Comparison of ENCODE assay signal across 9 mouse cellular contexts in the genomic region with DNA sequence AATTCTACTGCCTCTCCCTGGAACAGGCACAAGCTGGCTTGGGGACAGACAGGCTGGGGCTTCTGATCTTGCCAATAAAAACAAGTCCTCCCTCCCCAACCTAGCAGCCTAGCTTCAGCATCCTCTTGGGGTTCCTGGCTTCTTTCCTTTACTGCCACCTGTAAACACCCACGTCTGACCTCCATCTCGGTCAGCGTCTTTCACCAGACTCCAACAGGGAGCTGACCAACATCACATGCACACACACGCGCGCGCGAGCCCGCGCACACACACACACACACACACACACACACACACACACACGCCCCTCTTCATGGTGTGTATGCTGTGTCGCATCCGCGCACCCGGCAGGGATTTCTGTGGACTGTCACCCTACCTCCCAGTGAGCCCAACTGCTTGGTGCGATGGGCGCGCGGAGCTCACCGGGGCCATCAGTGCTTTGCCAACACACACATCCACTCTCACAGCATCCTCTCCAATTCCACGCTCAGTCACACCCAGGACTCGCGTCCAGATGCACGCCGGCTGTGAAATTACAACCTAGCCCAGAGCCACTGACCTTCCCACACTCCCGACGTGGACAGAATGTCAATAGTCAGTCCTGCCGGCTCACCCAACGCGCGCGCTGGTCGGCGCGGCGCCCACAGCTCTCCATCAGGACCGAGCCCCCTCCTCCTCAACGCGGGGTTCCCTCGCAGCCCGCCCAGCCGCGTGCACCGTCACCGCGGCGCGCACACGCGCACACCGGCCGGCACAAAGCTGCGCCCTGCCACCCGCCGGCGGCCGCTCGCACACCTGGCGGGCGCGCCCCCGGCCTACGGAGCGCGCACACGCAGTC. TPM values are rescaled to one million over a fixed set of nuclear protein-coding genes. Genes with fewer than 3 reads are reported as not detected.
A peak's percentile ranks its signal among the peaks of the same experiment; 100 is the strongest.
DNase-seq lines count a peak whose midpoint lies in the region; ATAC-seq and TF ChIP-seq lines count a peak whose summit lies in the region.
"Had no signal": no experiment of that assay in that cellular context is flagged by ENCODE, and none has a peak within 500 bp of the region (broad histone marks: within the 10 kb centered on the region; RNA-seq: fewer than 3 reads in every experiment).

No protein-coding gene starts in this region.

- H3K27me3 ChIP-seq in heart, postnatal 0 days (ENCODE audit: control insufficient read depth, insufficient read depth, low read length), result peaks cover 58% of the 10 kb centered on the region
- peaks cover 6% of the 10 kb centered on the region; the same call in 1 of the 2 replicates for H3K27me3 ChIP-seq in hindbrain, embryonic 15.5 days
- H3K27me3 ChIP-seq in midbrain, embryonic 10.5 days (ENCODE audit: low read depth, poor library complexity, severe bottlenecking), result peaks cover 70% of the 10 kb centered on the region
- peaks cover 11% of the 10 kb centered on the region for H3K27me3 ChIP-seq in stomach, postnatal 0 days (ENCODE audit: control insufficient read depth, insufficient read depth, low read length)

- H3K4me2 ChIP-seq in heart, postnatal 0 days (ENCODE audit: low read depth, low read length), result peak overlapping the region; percentile 47
- H3K4me2 ChIP-seq in hindbrain, embryonic 15.5 days, result peak overlapping the region; percentile 66
- peak overlapping the region; percentile 49 for H3K4me2 ChIP-seq in stomach, postnatal 0 days (replicated peaks; ENCODE audit: low read depth)

- no peak for TF ChIP-seq CTCF in heart, postnatal 0 days (IDR thresholded peaks at IDR 0.05; ENCODE audit: low read depth)
- TF ChIP-seq CTCF in stomach, postnatal 0 days (IDR thresholded peaks at IDR 0.05; ENCODE audit: low read depth), result no peak

- ATAC-seq in heart, postnatal 0 days (ENCODE audit: insufficient read depth, low read depth), result no peak
- ATAC-seq in hindbrain, embryonic 15.5 days (ENCODE audit: low FRiP score, low read depth), result peak; percentile 91
- peak; percentile 17; the same call in 1 of the 2 replicates for ATAC-seq in stomach, postnatal 0 days (ENCODE audit: low FRiP score, low TSS enrichment)

- H3K9me3 ChIP-seq in heart, postnatal 0 days (replicated peaks; ENCODE audit: control insufficient read depth, low read length), result no peaks in the 10 kb centered on the region
- no peaks in the 10 kb centered on the region for H3K9me3 ChIP-seq in hindbrain, embryonic 15.5 days
- no peaks in the 10 kb centered on the region for H3K9me3 ChIP-seq in midbrain, embryonic 10.5 days (replicated peaks)
- H3K9me3 ChIP-seq in stomach, postnatal 0 days (ENCODE audit: control insufficient read depth, low read length), result no peaks in the 10 kb centered on the region

- peak overlapping the region; percentile 34 for H3K4me3 ChIP-seq in heart, postnatal 0 days (ENCODE audit: low read depth, low read length)
- peak overlapping the region; percentile 57 for H3K4me3 ChIP-seq in hindbrain, embryonic 15.5 days
- H3K4me3 ChIP-seq in midbrain, embryonic 10.5 days, result peak overlapping the region; percentile 58
- peak overlapping the region; percentile 27; the same call in 1 of the 2 replicates for H3K4me3 ChIP-seq in stomach, postnatal 0 days (ENCODE audit: low read depth, low read length)

- no peak overlapping the region for H3K27ac ChIP-seq in heart, postnatal 0 days (ENCODE audit: low read depth)
- H3K27ac ChIP-seq in hindbrain, embryonic 15.5 days (replicated peaks), result peak overlapping the region; percentile 88
- H3K27ac ChIP-seq in midbrain, embryonic 10.5 days (replicated peaks), result peak overlapping the region; percentile 5
- H3K27ac ChIP-seq in stomach, postnatal 0 days (replicated peaks), result no peak overlapping the region

- H3K9ac ChIP-seq in heart, postnatal 0 days (replicated peaks; ENCODE audit: low read depth, low read length), result no peak overlapping the region
- H3K9ac ChIP-seq in hindbrain, embryonic 15.5 days, result peak overlapping the region; percentile 61
- no peak overlapping the region for H3K9ac ChIP-seq in stomach, postnatal 0 days (ENCODE audit: low read length)

- no peaks in the 10 kb centered on the region for H3K36me3 ChIP-seq in heart, postnatal 0 days (replicated peaks; ENCODE audit: control insufficient read depth, insufficient read depth, low read length)
- H3K36me3 ChIP-seq in hindbrain, embryonic 15.5 days, result no peaks in the 10 kb centered on the region
- H3K36me3 ChIP-seq in midbrain, embryonic 10.5 days, result no peaks in the 10 kb centered on the region
- no peaks in the 10 kb centered on the region for H3K36me3 ChIP-seq in stomach, postnatal 0 days (ENCODE audit: control insufficient read depth, insufficient read depth, low read length)

- WGBS in heart, postnatal 0 days, result 6% methylated on average over 65 of the region's 66 CpGs
- WGBS in hindbrain, embryonic 15.5 days, result 1% methylated on average over 66 of the region's 66 CpGs
- 3% methylated on average over 66 of the region's 66 CpGs for WGBS in midbrain, embryonic 10.5 days
- 4% methylated on average over 66 of the region's 66 CpGs for WGBS in stomach, postnatal 0 days

- no peak for DNase-seq in heart, postnatal 0 days (ENCODE audit: low spot score)
- DNase-seq in heart, adult 8-10 months (ENCODE audit: low spot score), result no peak
- peak; percentile 81 to 83 for DNase-seq in cerebellum, postnatal 10 days
- DNase-seq in midbrain, embryonic 10.5 days (ENCODE audit: low spot score), result no peak
- DNase-seq in stomach, postnatal 0 days (ENCODE audit: low spot score), result peak; percentile 16
- no peak for DNase-seq in spleen, adult 12 weeks (ENCODE audit: low spot score)
- no peak for DNase-seq in embryo, embryonic 9.5 days (ENCODE audit: extremely low spot score)

- H3K4me1 ChIP-seq in heart, postnatal 0 days (ENCODE audit: control insufficient read depth, insufficient read depth), result no peaks in the 10 kb centered on the region
- H3K4me1 ChIP-seq in hindbrain, embryonic 15.5 days (replicated peaks), result peaks cover 41% of the 10 kb centered on the region
- peaks cover 17% of the 10 kb centered on the region for H3K4me1 ChIP-seq in midbrain, embryonic 10.5 days
- no peaks in the 10 kb centered on the region for H3K4me1 ChIP-seq in stomach, postnatal 0 days (replicated peaks; ENCODE audit: control insufficient read depth, insufficient read depth)

- TF ChIP-seq EP300 in heart, postnatal 0 days (IDR thresholded peaks at IDR 0.05; ENCODE audit: low read depth), result no peak
- no peak for TF ChIP-seq EP300 in stomach, postnatal 0 days (optimal IDR thresholded peaks at IDR 0.05)

RNA-seq across cellular contexts. Expression of a gene that starts 21.1 kb away (rescaled TPM):
- total RNA-seq in heart, postnatal 0 days (2014; rRNA removed; ENCODE audit: low replicate concordance), result 16.5 and 34.4 TPM in 2 replicates
- polyA plus RNA-seq in heart, postnatal 0 days (2015; fragmentation: Nextera tagmentation; extraction: Ambion mirVana), result 3.8 and 5.6 TPM in 2 replicates
- 10 to 100 TPM; 74.3 to 93.7 (median 83.1) TPM for total RNA-seq in heart, adult 8-10 months (2022)
- polyA plus RNA-seq in hindbrain, embryonic 15.5 days (2015; fragmentation: Nextera tagmentation; extraction: Ambion mirVana), result 13.4 and 16.9 TPM in 2 replicates
- 0.88 and 2.1 TPM in 2 replicates for polyA plus RNA-seq in midbrain, embryonic 10.5 days (2016; fragmentation: Nextera tagmentation; extraction: Ambion mirVana)
- polyA plus RNA-seq in stomach, postnatal 0 days (2015; fragmentation: Nextera tagmentation; extraction: Ambion mirVana), result 7.6 and 8.2 TPM in 2 replicates

RNA-seq across cellular contexts. Expression of a gene that starts 29.8 kb away (rescaled TPM):
- 0.08 TPM in 1 of 2 replicates, not detected in the other for total RNA-seq in heart, postnatal 0 days (2014; rRNA removed; ENCODE audit: low replicate concordance)
- 0.49 and 0.63 TPM in 2 replicates for polyA plus RNA-seq in heart, postnatal 0 days (2015; fragmentation: Nextera tagmentation; extraction: Ambion mirVana)
- under 1 TPM; 0.09 to 0.47 (median 0.21) TPM for total RNA-seq in heart, adult 8-10 months (2022)
- 3.5 and 4.0 TPM in 2 replicates for polyA plus RNA-seq in hindbrain, embryonic 15.5 days (2015; fragmentation: Nextera tagmentation; extraction: Ambion mirVana)
- 0.62 and 0.67 TPM in 2 replicates for polyA plus RNA-seq in midbrain, embryonic 10.5 days (2016; fragmentation: Nextera tagmentation; extraction: Ambion mirVana)
- polyA plus RNA-seq in stomach, postnatal 0 days (2015; fragmentation: Nextera tagmentation; extraction: Ambion mirVana), result 0.55 and 0.62 TPM in 2 replicates
- total RNA-seq: CH12.LX had no signal

RNA-seq across cellular contexts. Expression of a gene that starts 59.7 kb away (rescaled TPM):
- total RNA-seq in heart, postnatal 0 days (2014; rRNA removed; ENCODE audit: low replicate concordance), result 241 and 291 TPM in 2 replicates
- 52.7 and 61.4 TPM in 2 replicates for polyA plus RNA-seq in heart, postnatal 0 days (2015; fragmentation: Nextera tagmentation; extraction: Ambion mirVana)
- 100 to 1,000 TPM; 210 to 221 (median 215) TPM for total RNA-seq in heart, adult 8-10 months (2022)
- 20.8 and 21.3 TPM in 2 replicates for polyA plus RNA-seq in hindbrain, embryonic 15.5 days (2015; fragmentation: Nextera tagmentation; extraction: Ambion mirVana)
- 25.5 and 26.2 TPM in 2 replicates for polyA plus RNA-seq in midbrain, embryonic 10.5 days (2016; fragmentation: Nextera tagmentation; extraction: Ambion mirVana)
- 17.8 and 19.9 TPM in 2 replicates for polyA plus RNA-seq in stomach, postnatal 0 days (2015; fragmentation: Nextera tagmentation; extraction: Ambion mirVana)

Comparison
In these comparisons a context has a peak if more than half of its experiments do, and no peak if none do; other contexts are left out.
1. DNase-seq: peak in cerebellum, postnatal 10 days (2 of 2) and stomach, postnatal 0 days (single experiment); none in heart, postnatal 0 days (single experiment), heart, adult 8-10 months (single experiment), midbrain, embryonic 10.5 days (single experiment), spleen, adult 12 weeks (single experiment) and embryo, embryonic 9.5 days (single experiment).
2. H3K27ac ChIP-seq: peak in hindbrain, embryonic 15.5 days (single experiment) and midbrain, embryonic 10.5 days (single experiment); none in heart, postnatal 0 days (single experiment) and stomach, postnatal 0 days (single experiment).
3. Peak in every context shown above with its lines, with median percentiles within 50 percentile points of each other: H3K4me2 ChIP-seq and H3K4me3 ChIP-seq.